Comparison of ENCODE assay signal across 8 mouse cellular contexts in genomic region chr13:111933526-111934240, GRCm38 (mm10).
DNase-seq lines count a peak whose midpoint lies in the region; ATAC-seq lines count a peak whose summit lies in the region.

No protein-coding gene starts in this region.

- H3K36me3 ChIP-seq in liver, embryonic 13.5 days: no peaks in the 10 kb centered on the region
- no peaks in the 10 kb centered on the region for H3K36me3 ChIP-seq in splenic B cell, adult 2 months (ENCODE audit: control insufficient read depth, insufficient read depth, low read length, poor library complexity, severe bottlenecking)

- peaks cover 88% of the 10 kb centered on the region for H3K4me1 ChIP-seq in liver, embryonic 13.5 days (replicated peaks)

- H3K4me3 ChIP-seq in liver, embryonic 13.5 days (replicated peaks): no peak overlapping the region

- no peaks in the 10 kb centered on the region for H3K27me3 ChIP-seq in liver, embryonic 13.5 days
- no peaks in the 10 kb centered on the region for H3K27me3 ChIP-seq in splenic B cell, adult 2 months (ENCODE audit: control insufficient read depth, insufficient read depth, low read length, poor library complexity, severe bottlenecking)

- WGBS in liver, embryonic 13.5 days (ENCODE audit: insufficient replicate concordance): 45% methylated on average over 8 of the region's 8 CpGs

- H3K9ac ChIP-seq in liver, embryonic 13.5 days: no peak overlapping the region

- peak overlapping the region; percentile 54; the same call in 1 of the 2 replicates for H3K27ac ChIP-seq in liver, embryonic 13.5 days

- no peak overlapping the region for H3K4me2 ChIP-seq in liver, embryonic 13.5 days

- DNase-seq in kidney, adult 18-20 months: peak; percentile 28
- DNase-seq in kidney, postnatal 4 days: no peak
- DNase-seq in urinary bladder, postnatal 14 days (ENCODE audit: low spot score): peak; percentile 19
- no peak for DNase-seq in urinary bladder, postnatal 36 days (ENCODE audit: low spot score in 2 of 2)
- DNase-seq in liver, embryonic 13.5 days: no peak
- peak; percentile 58 for DNase-seq in splenic B cell, adult 2 months (ENCODE audit: low read depth, low spot score)
- DNase-seq in heart, postnatal 10 days: no peak

- ATAC-seq in liver, embryonic 13.5 days (ENCODE audit: low read depth): no peak
- no peak for ATAC-seq in erythroid progenitor cell, adult 5-6 weeks (replicated peaks; ENCODE audit: low FRiP score, poor library complexity, severe bottlenecking)

- no peaks in the 10 kb centered on the region for H3K9me3 ChIP-seq in liver, embryonic 13.5 days (replicated peaks)

- intact Hi-C loops in heart, postnatal 10 days (cut with DNase I): no loop called here

Comparison
In these comparisons a context has a peak if more than half of its experiments do, and no peak if none do; other contexts are left out.
1. DNase-seq: peak in kidney, adult 18-20 months (single experiment), urinary bladder, postnatal 14 days (single experiment) and splenic B cell, adult 2 months (single experiment); none in kidney, postnatal 4 days (0 of 2), urinary bladder, postnatal 36 days (0 of 2), liver, embryonic 13.5 days (single experiment) and heart, postnatal 10 days (0 of 2).